Mouse (Mus musculus): ENCODE results near the gene Tbc1d22a.

Tbc1d22a gene

GRCm38 (mm10) chr15:86234517-86235441, 20.5 kb downstream of the Tbc1d22a start:
- no peak for DNase-seq (ENCODE audit: low spot score in 2 of 2)

- DNase-seq (ENCODE audit: low spot score in 2 of 2) = peak in 1 of 2 experiments; percentile 59
These were observed 22.0 kb downstream of the Tbc1d22a start for GRCm38 (mm10) chr15:86236252-86236651.

GRCm38 (mm10) chr15:86238076-86238475, 23.8 kb downstream of the Tbc1d22a start:
- no peak for DNase-seq (ENCODE audit: low spot score in 2 of 2)

GRCm38 (mm10) chr15:86239068-86239467, 24.8 kb downstream of the Tbc1d22a start:
- DNase-seq (ENCODE audit: low spot score in 2 of 2) = no peak

- no peak for DNase-seq (ENCODE audit: low spot score in 2 of 2)
These were observed 25.5 kb downstream of the Tbc1d22a start for GRCm38 (mm10) chr15:86239801-86240200.

- DNase-seq (ENCODE audit: low spot score in 2 of 2) = peak in 1 of 2 experiments; percentile 72
These were observed 29.4 kb downstream of the Tbc1d22a start for GRCm38 (mm10) chr15:86243708-86244107.

- DNase-seq (ENCODE audit: low spot score in 2 of 2) = no peak
These were observed 30.1 kb downstream of the Tbc1d22a start for GRCm38 (mm10) chr15:86244380-86244779.

- DNase-seq (ENCODE audit: low spot score in 2 of 2) = peak in 1 of 2 experiments; percentile 58
These were observed 36.0 kb downstream of the Tbc1d22a start for GRCm38 (mm10) chr15:86250269-86250668.

- no peak for DNase-seq (ENCODE audit: low spot score in 2 of 2)
These were observed 37.9 kb downstream of the Tbc1d22a start for GRCm38 (mm10) chr15:86252130-86252529.

GRCm38 (mm10) chr15:86252684-86253083, 38.4 kb downstream of the Tbc1d22a start:
- no peak for DNase-seq (ENCODE audit: low spot score in 2 of 2)

- DNase-seq (ENCODE audit: low spot score in 2 of 2) = no peak
These were observed 39.2 kb downstream of the Tbc1d22a start for GRCm38 (mm10) chr15:86253411-86253810.

- no peak for DNase-seq (ENCODE audit: low spot score in 2 of 2)
These were observed 41.9 kb downstream of the Tbc1d22a start for GRCm38 (mm10) chr15:86256201-86256600.

GRCm38 (mm10) chr15:86256728-86257179, 42.5 kb downstream of the Tbc1d22a start:
- no peak for DNase-seq (ENCODE audit: low spot score in 2 of 2)

- no peak for DNase-seq (ENCODE audit: low spot score in 2 of 2)
These were observed 43.8 kb downstream of the Tbc1d22a start for GRCm38 (mm10) chr15:86257916-86258685.

GRCm38 (mm10) chr15:86259233-86259632, 45.0 kb downstream of the Tbc1d22a start:
- no peak for DNase-seq (ENCODE audit: low spot score in 2 of 2)

- no peak for DNase-seq (ENCODE audit: low spot score in 2 of 2)
These were observed 45.9 kb downstream of the Tbc1d22a start for GRCm38 (mm10) chr15:86260111-86260510.

- no peak for DNase-seq (ENCODE audit: low spot score in 2 of 2)
These were observed 50.1 kb downstream of the Tbc1d22a start for GRCm38 (mm10) chr15:86264389-86264788.

GRCm38 (mm10) chr15:86264803-86265202, 50.5 kb downstream of the Tbc1d22a start:
- DNase-seq (ENCODE audit: low spot score in 2 of 2) = no peak

GRCm38 (mm10) chr15:86266975-86267374, 52.7 kb downstream of the Tbc1d22a start:
- no peak for DNase-seq (ENCODE audit: low spot score in 2 of 2)

GRCm38 (mm10) chr15:86268526-86268925, 54.3 kb downstream of the Tbc1d22a start:
- DNase-seq (ENCODE audit: low spot score in 2 of 2) = no peak

GRCm38 (mm10) chr15:86275754-86276153, 61.5 kb downstream of the Tbc1d22a start:
- DNase-seq (ENCODE audit: low spot score in 2 of 2) = no peak

GRCm38 (mm10) chr15:86276538-86277264, 62.4 kb downstream of the Tbc1d22a start:
- DNase-seq (ENCODE audit: low spot score in 2 of 2) = no peak
